Mouse (Mus musculus) CH12.LX (cell line): ENCODE data around the gene Pes1. TPM values are rescaled to one million over a fixed set of nuclear protein-coding genes. Genes with fewer than 3 reads are reported as not detected.

Experiments
- DNase-seq: peaks from one replicate; pipeline ENCODE4 v3.0.0-alpha.2; 2013; ENCODE audit errors: extremely low read depth
- H3K27ac ChIP-seq: 2 replicates; pipeline ENCODE4 v1.5.1; 2012; ENCODE audit warnings: low read depth, mild to moderate bottlenecking, control low read depth, moderate library complexity; ENCODE audit not compliant: insufficient read depth
- H3K27me3 ChIP-seq: replicated peaks from 2 replicates; pipeline ENCODE3; 2012; ENCODE audit warnings: inconsistent platforms
- H3K36me3 ChIP-seq, 2 experiments: replicated peaks in 1 of 2; 2 replicates each; pipeline versions ENCODE3 to v1.6.1; 2012; ENCODE audit warnings: inconsistent platforms in 1 of 2, low read length in 1 of 2, mild to moderate bottlenecking in 1 of 2, mixed read lengths in 1 of 2, moderate library complexity in 1 of 2; ENCODE audit not compliant: control insufficient read depth in 1 of 2, insufficient read depth in 1 of 2
- H3K4me1 ChIP-seq, 2 experiments: 2 replicates each; pipeline ENCODE4 v1.6.1; 2012; ENCODE audit warnings: inconsistent platforms in 1 of 2, moderate library complexity in 1 of 2; ENCODE audit not compliant: insufficient read depth in 2 of 2, control insufficient read depth in 1 of 2
- H3K4me2 ChIP-seq: 2 replicates; pipeline ENCODE4 v1.6.1; 2012; ENCODE audit warnings: low read depth, mild to moderate bottlenecking, control low read depth; ENCODE audit not compliant: poor library complexity, insufficient read depth, severe bottlenecking
- H3K4me3 ChIP-seq, 3 experiments: fragments of 150-350 bp in 1 of 3; sonication (generic) in 1 of 3; replicated peaks in 1 of 3; 2 replicates each; pipeline versions ENCODE3 to v1.5.1; 2011 to 2012; ENCODE audit warnings: low read depth in 2 of 3, low read length in 2 of 3, mild to moderate bottlenecking in 2 of 3, moderate library complexity in 2 of 3, control low read depth in 1 of 3, improper control_type of control experiment in 1 of 3, inconsistent platforms in 1 of 3, mixed read lengths in 1 of 3; ENCODE audit not compliant: poor library complexity in 1 of 3
- H3K79me2 ChIP-seq: replicated peaks from 2 replicates; pipeline ENCODE4 v1.6.1; 2012; ENCODE audit warnings: mild to moderate bottlenecking, moderate library complexity; ENCODE audit not compliant: control insufficient read depth, poor library complexity, insufficient read depth, severe bottlenecking; ENCODE audit errors: extremely low read depth
- H3K9ac ChIP-seq: 2 replicates; pipeline ENCODE4 v1.6.1; 2012; ENCODE audit warnings: low read depth, mild to moderate bottlenecking, control low read depth, moderate library complexity; ENCODE audit not compliant: insufficient read depth
- H3K9me3 ChIP-seq: replicated peaks from 2 replicates; pipeline ENCODE3; 2012; ENCODE audit warnings: low read length, inconsistent platforms, mixed read lengths
- CHD1 ChIP-seq: IDR thresholded peaks from 2 replicates; pipeline ENCODE4 v1.6.1; 2012; ENCODE audit warnings: low read depth, low read length, improper control_type of control experiment, inconsistent platforms
- CHD2 ChIP-seq: IDR thresholded peaks from 2 replicates; pipeline ENCODE4 v1.6.1; 2011; ENCODE audit warnings: low read length, improper control_type of control experiment
- CTCF ChIP-seq, 2 experiments: IDR thresholded peaks in 1 of 2; conservative IDR thresholded peaks in 1 of 2; 2 replicates each; pipeline ENCODE4 v1.5.1; 2011 to 2012; ENCODE audit warnings: low read depth in 2 of 2, low read length in 2 of 2, improper control_type of control experiment in 1 of 2, inconsistent platforms in 1 of 2, mild to moderate bottlenecking in 1 of 2, moderate library complexity in 1 of 2
- ELF1 ChIP-seq: IDR thresholded peaks from 2 replicates; pipeline ENCODE4 v1.6.1; 2014; ENCODE audit warnings: low read depth, mild to moderate bottlenecking, inconsistent platforms, low read length, improper control_type of control experiment
- GABPA ChIP-seq: IDR thresholded peaks from 2 replicates; pipeline ENCODE4 v1.6.1; 2012; ENCODE audit warnings: low read depth, low read length, improper control_type of control experiment, inconsistent platforms; ENCODE audit not compliant: insufficient replicate concordance
- HCFC1 ChIP-seq: IDR thresholded peaks from 2 replicates; pipeline ENCODE4 v1.6.1; 2012; ENCODE audit warnings: low read depth, mild to moderate bottlenecking, inconsistent platforms, low read length, improper control_type of control experiment
- JUN ChIP-seq: IDR thresholded peaks from 2 replicates; pipeline ENCODE4 v1.6.1; 2011; ENCODE audit warnings: low read depth, mild to moderate bottlenecking, low read length, improper control_type of control experiment, moderate library complexity; ENCODE audit not compliant: insufficient read depth
- JUND ChIP-seq: conservative IDR thresholded peaks from 2 replicates; pipeline ENCODE4 v1.6.1; 2011; ENCODE audit warnings: low read depth, low read length, improper control_type of control experiment
- KAT2A ChIP-seq: IDR thresholded peaks from 2 replicates; pipeline ENCODE4 v1.6.1; 2012; ENCODE audit warnings: low read length, improper control_type of control experiment, inconsistent platforms; ENCODE audit not compliant: insufficient replicate concordance
- MAFK ChIP-seq: IDR thresholded peaks from 2 replicates; pipeline ENCODE4 v1.6.1; 2011; ENCODE audit warnings: low read length, improper control_type of control experiment; ENCODE audit not compliant: insufficient replicate concordance
- MAX ChIP-seq: IDR thresholded peaks from 2 replicates; pipeline ENCODE4 v1.6.1; 2011; ENCODE audit warnings: low read length, improper control_type of control experiment
- MAZ ChIP-seq: IDR thresholded peaks from 2 replicates; pipeline ENCODE4 v1.6.1; 2012; ENCODE audit warnings: low read depth, mild to moderate bottlenecking, inconsistent platforms, low read length, improper control_type of control experiment, moderate library complexity
- MEF2A ChIP-seq: IDR thresholded peaks from 2 replicates; pipeline ENCODE4 v1.6.1; 2014; ENCODE audit warnings: low read depth, mild to moderate bottlenecking, inconsistent platforms, low read length, improper control_type of control experiment, borderline replicate concordance
- MXI1 ChIP-seq: IDR thresholded peaks from 2 replicates; pipeline ENCODE4 v1.6.1; 2011; ENCODE audit warnings: mild to moderate bottlenecking, low read depth, low read length, improper control_type of control experiment
- MYC ChIP-seq: IDR thresholded peaks from 2 replicates; pipeline ENCODE4 v1.6.1; 2011; ENCODE audit warnings: low read depth, mild to moderate bottlenecking, improper control_type of control experiment, low read length
- NRF1 ChIP-seq: IDR thresholded peaks from 2 replicates; pipeline ENCODE4 v1.6.1; 2014; ENCODE audit warnings: low read depth, mild to moderate bottlenecking, inconsistent platforms, low read length, improper control_type of control experiment, moderate library complexity
- PAX5 ChIP-seq: IDR thresholded peaks from 2 replicates; pipeline ENCODE4 v1.6.1; 2012; ENCODE audit warnings: low read length, inconsistent platforms, mixed read lengths
- POLR2A ChIP-seq: IDR thresholded peaks from 2 replicates; pipeline ENCODE4 v1.6.1; 2011; ENCODE audit warnings: low read depth, mild to moderate bottlenecking, improper control_type of control experiment, low read length
- POLR2AphosphoS2 ChIP-seq: IDR thresholded peaks from 2 replicates; pipeline ENCODE4 v1.6.1; 2011; ENCODE audit warnings: low read depth, low read length, improper control_type of control experiment
- RAD21 ChIP-seq: IDR thresholded peaks from 2 replicates; pipeline ENCODE4 v1.6.1; 2011; ENCODE audit warnings: low read depth, mild to moderate bottlenecking, low read length, improper control_type of control experiment, moderate library complexity
- TBP ChIP-seq: conservative IDR thresholded peaks from 2 replicates; pipeline ENCODE4 v1.6.1; 2011; ENCODE audit warnings: low read depth, low read length, improper control_type of control experiment
- TCF12 ChIP-seq: IDR thresholded peaks from 2 replicates; pipeline ENCODE4 v1.6.1; 2014; ENCODE audit warnings: low read depth, mild to moderate bottlenecking, inconsistent platforms, low read length, improper control_type of control experiment
- UBTF ChIP-seq: IDR thresholded peaks from 2 replicates; pipeline ENCODE4 v1.6.1; 2012; ENCODE audit warnings: low read depth, mild to moderate bottlenecking, inconsistent platforms, low read length, improper control_type of control experiment, moderate library complexity
- USF2 ChIP-seq: conservative IDR thresholded peaks from 2 replicates; pipeline ENCODE4 v1.6.1; 2011; ENCODE audit warnings: low read depth, low read length, improper control_type of control experiment
- ZC3H11A ChIP-seq: IDR thresholded peaks from 2 replicates; pipeline ENCODE4 v1.6.1; 2012; ENCODE audit warnings: low read depth, mild to moderate bottlenecking, inconsistent platforms, low read length, improper control_type of control experiment
- ZKSCAN1 ChIP-seq: IDR thresholded peaks from 2 replicates; pipeline ENCODE4 v1.6.1; 2012; ENCODE audit warnings: low read depth, inconsistent platforms, low read length, improper control_type of control experiment, borderline replicate concordance
- ZNF384 ChIP-seq: IDR thresholded peaks from 2 replicates; pipeline ENCODE4 v1.6.1; 2012; ENCODE audit warnings: low read depth, low read length, improper control_type of control experiment, inconsistent platforms
- dilution Hi-C: fragments of 300-500 bp; cut with MboI; formaldehyde crosslinking; loops from 2 replicates; pipeline ENCODE4 v1.14.3; 2020; ENCODE audit warnings: low sequenced_read_pairs; ENCODE audit not compliant: extremely low pct_unique_long_range_greater_than_20kb, extremely low pct_ligation_motif_present
- in situ Hi-C: fragments of 300-500 bp; cut with MboI; formaldehyde crosslinking; loops from 3 replicates; pipeline ENCODE4 v1.14.3; 2019; ENCODE audit warnings: low sequenced_read_pairs, low pct_ligation_motif_present, low pct_unique_long_range_greater_than_20kb, mixed read lengths
- polyA plus RNA-seq: library from polyadenylated mRNA; unstranded; fragments of >175 nt; gene quantifications from 2 replicates; pipeline ENCODE4 v1.2.1, GENCODE M21; 2012; ENCODE audit warnings: low read depth; ENCODE audit not compliant: insufficient read length
- total RNA-seq, 2 experiments: library from RNA; depleted of rRNA; stranded (reverse); fragments of 300-350 nt in 1 of 2; fragments of >200 nt in 1 of 2; gene quantifications; 2 replicates each; pipeline ENCODE4 v1.2.3; 2012 to 2014

The Pes1 gene
- total and polyA plus RNA-seq, 3 experiments = 120 to 311 (median 226) TPM

GRCm38 (mm10) chr11:3982275-3983209 is 18.8 kb downstream of the Pes1 start:
- DNase-seq = no peak
- Histone ChIP-seq H3K4me2 (no peak overlapping the region), H3K4me3 (no peak overlapping the region)

GRCm38 (mm10) chr11:3983291-3983862 is 19.6 kb downstream of the Pes1 start, which contains the start of gene Gal3st1:
Gal3st1 (plus strand) TSS chr11:3983636.
- Histone ChIP-seq H3K4me3 (no peak within 1 kb of the TSS), H3K27me3 (no peaks in the 10 kb centered on the region), H3K9me3 (peaks cover 15% of the 10 kb centered on the region), H3K36me3 (peaks cover 10 to 44% of the 10 kb centered on the region in 2 experiments), H3K4me2 (no peak within 1 kb of the TSS), H3K9ac (no peak within 1 kb of the TSS), H3K79me2 (no peaks in the 10 kb centered on the region), H3K27ac (no peak within 1 kb of the TSS), H3K4me1 (no peaks in the 10 kb centered on the region)
- no peak for TF ChIP-seq MEF2A
- TF ChIP-seq ZC3H11A = no peak
- TF ChIP-seq CTCF (conservative IDR thresholded peaks at IDR 0.05 in 1 of 2, IDR thresholded peaks at IDR 0.05 in 1 of 2; ENCODE audit: low read depth in 2 of 2, low read length in 2 of 2) = no peak
- no peak for TF ChIP-seq CHD2
- TF ChIP-seq TBP = no peak
- TF ChIP-seq TCF12 = no peak
- TF ChIP-seq MAFK = no peak
- no peak for TF ChIP-seq JUND
- TF ChIP-seq UBTF = no peak
- no peak for TF ChIP-seq NRF1
- no peak for TF ChIP-seq HCFC1
- TF ChIP-seq RAD21 = no peak
- TF ChIP-seq ZKSCAN1 = no peak
- TF ChIP-seq USF2 = no peak
- no peak for TF ChIP-seq POLR2AphosphoS2
- dilution Hi-C loops = no loop called here
- in situ Hi-C loops = no loop called here
- no peak for DNase-seq

More at GRCm38 (mm10) chr11:3982275-3983209, 18.8 kb downstream of the Pes1 start:
- in situ Hi-C loops (no loop called here), dilution Hi-C loops (no loop called here)
- no peaks in the 10 kb centered on the region for H3K27me3 ChIP-seq
- peaks cover 19 to 52% of the 10 kb centered on the region in 2 experiments for H3K36me3 ChIP-seq
- TF ChIP-seq POLR2A (no peak), ELF1 (no peak), PAX5 (no peak), KAT2A (no peak), MAX (no peak), MXI1 (no peak), ZNF384 (no peak), JUN (no peak), CHD1 (no peak), CHD2 (no peak), ZKSCAN1 (no peak), RAD21 (no peak), GABPA (no peak), MYC (no peak), UBTF (no peak), MAZ (no peak), MAFK (no peak)
- no peak overlapping the region for H3K9ac ChIP-seq
- no peaks in the 10 kb centered on the region for H3K79me2 ChIP-seq
- peaks cover 15% of the 10 kb centered on the region for H3K9me3 ChIP-seq
- no peak overlapping the region for H3K27ac ChIP-seq
- H3K4me1 ChIP-seq = no peaks in the 10 kb centered on the region
